Mouse (Mus musculus): Measurements from ENCODE around the gene Arrb1.

DNA sequence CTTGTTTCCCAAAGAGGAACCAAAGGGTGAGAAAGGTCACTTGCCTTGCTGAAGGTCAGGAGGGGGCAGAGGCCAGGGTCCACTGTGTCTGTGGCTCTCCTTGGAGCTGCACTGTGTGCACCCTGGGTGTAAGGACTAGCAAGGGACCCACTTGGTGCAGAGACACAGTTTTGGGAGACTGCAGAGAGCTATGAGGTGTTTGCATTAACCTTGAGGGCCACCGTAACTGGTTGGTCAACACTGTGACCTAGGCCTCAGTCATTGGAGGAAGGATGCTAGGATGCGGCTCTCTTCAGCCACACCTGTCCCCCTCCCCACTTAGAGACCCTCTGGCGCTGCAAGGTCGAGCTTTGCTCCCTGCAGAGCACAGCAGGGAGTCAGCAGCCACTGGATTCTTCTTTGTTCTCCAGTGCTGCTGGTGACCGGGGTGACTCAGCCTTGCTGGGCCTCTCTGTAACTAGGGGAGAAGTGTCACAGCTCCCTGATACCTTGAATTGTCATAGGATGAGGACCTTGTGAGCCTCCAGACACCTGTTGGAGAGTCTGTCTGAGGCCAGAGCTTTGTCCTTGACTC is 2.0 kb downstream of the Arrb1 start:
- TF ChIP-seq POLR2A (IDR thresholded peaks at IDR 0.05; ENCODE audit: control insufficient read depth, extremely low read depth, insufficient read depth, low read length, poor library complexity): no peak
- TF ChIP-seq CTCF (IDR thresholded peaks at IDR 0.05; ENCODE audit: borderline replicate concordance, control insufficient read depth, extremely low read depth, insufficient read depth, low read length, poor library complexity): no peak
